ENCODE assay signal across 22 mouse cellular contexts in genomic region chr16:49193521-49193920, GRCm38 (mm10).
"Had no signal": no experiment of that assay in that cellular context is flagged by ENCODE, and none has a peak within 500 bp of the region (broad histone marks: within the 10 kb centered on the region; RNA-seq: fewer than 3 reads in every experiment).

No protein-coding gene starts in this region.

- H3K27me3 ChIP-seq: kidney, embryonic 15.5 days; limb, embryonic 12.5 days; limb, embryonic 15.5 days; lung, embryonic 15.5 days; megakaryocyte, embryonic 14.5 days; neural tube, embryonic 13.5 days; stomach, embryonic 15.5 days had no signal

- H3K36me3 ChIP-seq: kidney, embryonic 15.5 days; limb, embryonic 12.5 days; limb, embryonic 15.5 days; lung, embryonic 15.5 days; neural tube, embryonic 13.5 days; stomach, embryonic 15.5 days had no signal

- DNase-seq: kidney, adult 8-10 months; kidney, postnatal 10 days; kidney, postnatal 36 days; left cerebral cortex, postnatal 4 days; liver, postnatal 0 days; lung, postnatal 10 days; lung, postnatal 36 days; right cerebral cortex, postnatal 25 days; spleen, adult 18-20 months; thymus, postnatal 25 days had no signal

- ATAC-seq: liver, postnatal 0 days; midbrain, embryonic 16.5 days had no signal

- H3K4me3 ChIP-seq: kidney, embryonic 15.5 days; limb, embryonic 12.5 days; limb, embryonic 15.5 days; lung, embryonic 15.5 days; megakaryocyte, embryonic 14.5 days; myocyte; neural tube, embryonic 13.5 days; stomach, embryonic 15.5 days had no signal

- H3K9me3 ChIP-seq: kidney, embryonic 15.5 days; limb, embryonic 12.5 days; limb, embryonic 15.5 days; lung, embryonic 15.5 days; megakaryocyte, embryonic 14.5 days; neural tube, embryonic 13.5 days; stomach, embryonic 15.5 days had no signal

- H3K4me1 ChIP-seq: kidney, embryonic 15.5 days; limb, embryonic 15.5 days; lung, embryonic 15.5 days; neural tube, embryonic 13.5 days; stomach, embryonic 15.5 days had no signal

- H3K4me2 ChIP-seq: kidney, embryonic 15.5 days; limb, embryonic 12.5 days; limb, embryonic 15.5 days; liver, embryonic 11.5 days; lung, embryonic 15.5 days; midbrain, embryonic 11.5 days; neural tube, embryonic 13.5 days; stomach, embryonic 15.5 days had no signal

- H3K9ac ChIP-seq: kidney, embryonic 15.5 days; limb, embryonic 12.5 days; limb, embryonic 15.5 days; liver, embryonic 14.5 days; liver, postnatal 0 days; lung, embryonic 15.5 days; neural tube, embryonic 13.5 days; stomach, embryonic 15.5 days had no signal

- H3K27ac ChIP-seq: kidney, embryonic 15.5 days; limb, embryonic 12.5 days; limb, embryonic 15.5 days; liver, embryonic 14.5 days; lung, embryonic 15.5 days; neural tube, embryonic 13.5 days; stomach, embryonic 15.5 days had no signal
